Mouse (Mus musculus) R1 (cell line): Measurements from ENCODE around the gene Serpina3g.

Experiments used
- DNase-seq: peaks from one replicate; pipeline ENCODE4 v3.0.0-alpha.2; 2018; ENCODE audit warnings: low read depth, low spot score

The Serpina3g gene

GRCm38 (mm10) chr12:104279056-104279435 is 43.0 kb downstream of the Serpina3g start:
- DNase-seq, result no peak

GRCm38 (mm10) chr12:104283380-104283779 is 47.3 kb downstream of the Serpina3g start:
- no peak for DNase-seq

GRCm38 (mm10) chr12:104288336-104288735 is 52.3 kb downstream of the Serpina3g start:
- no peak for DNase-seq

- no peak for DNase-seq
These were observed 53.8 kb downstream of the Serpina3g start for GRCm38 (mm10) chr12:104289872-104290271.
